Mouse (Mus musculus) thymus, adult 2 months (tissue): ENCODE data around the gene Gm20388.

Experiments used
- CTCF ChIP-seq: fragments of 200-500 bp; IDR thresholded peaks from 2 replicates; pipeline ENCODE4 v1.5.1; 2012; ENCODE audit warnings: mild to moderate bottlenecking, control low read depth, low read length, moderate library complexity, borderline replicate concordance; ENCODE audit not compliant: control insufficient read depth, poor library complexity, insufficient read depth; ENCODE audit errors: extremely low read depth
- POLR2A ChIP-seq: fragments of 200-500 bp; IDR thresholded peaks from 2 replicates; pipeline ENCODE4 v1.6.1; 2012; ENCODE audit warnings: mild to moderate bottlenecking, low read length, control low read depth, moderate library complexity; ENCODE audit not compliant: control insufficient read depth, poor library complexity, insufficient read depth; ENCODE audit errors: extremely low read depth

DNA sequence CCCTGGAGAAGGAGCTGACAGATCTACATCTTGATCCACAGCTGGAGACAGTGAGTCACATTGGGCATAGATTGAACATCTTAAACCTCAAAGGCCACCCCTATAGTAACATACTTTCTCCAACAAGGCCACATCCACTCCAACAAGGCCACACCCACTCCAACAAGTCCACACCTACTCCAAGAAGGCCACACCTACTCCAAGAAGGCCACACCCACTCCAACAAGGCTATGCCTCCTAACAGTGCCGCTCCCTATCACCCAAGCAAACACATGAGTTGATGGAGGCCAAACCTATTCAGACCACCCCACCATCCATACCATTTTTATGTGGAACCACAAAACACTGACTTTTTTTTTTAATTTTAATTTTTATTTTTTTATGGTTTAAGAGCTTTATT lies 3756.2 kb downstream of the Gm20388 start:
- TF ChIP-seq CTCF (no peak), POLR2A (no peak)
